Mouse (Mus musculus) frontal cortex, postnatal 25 days (tissue): Measurements from ENCODE around the gene Mcemp1.

Source experiments
- DNase-seq, 2 experiments: peaks; one replicate each; pipeline ENCODE4 v3.0.0; 2022; ENCODE audit warnings: low spot score in 2 of 2

The Mcemp1 gene

GRCm38 (mm10) chr8:3671980-3672491, 6.5 kb downstream of the Mcemp1 start, which contains the start of gene Fcor:
Gene Fcor (minus strand): TSS chr8:3672362.
- peak; percentile 85 to 90 for DNase-seq

DNA sequence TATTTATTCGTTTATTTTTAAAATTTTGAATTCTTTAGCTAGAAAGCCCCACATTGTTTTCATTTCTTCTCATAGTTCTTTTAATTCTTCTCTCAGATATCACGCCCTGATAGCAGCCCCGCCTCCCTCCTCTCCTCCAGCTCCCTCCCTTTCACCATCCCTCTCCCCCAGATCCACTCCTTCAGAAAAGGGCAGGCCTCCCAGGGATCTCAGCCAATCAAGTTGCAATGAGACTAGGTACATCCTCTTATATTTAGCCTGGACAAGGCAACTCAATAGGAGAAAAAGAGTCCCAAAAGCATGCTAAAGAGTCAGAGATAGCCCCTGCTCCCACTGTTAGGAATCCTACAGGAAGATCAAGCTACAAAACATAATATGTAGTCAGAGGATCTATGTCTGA, 9.1 kb downstream of the Mcemp1 start:
- DNase-seq: no peak

DNA sequence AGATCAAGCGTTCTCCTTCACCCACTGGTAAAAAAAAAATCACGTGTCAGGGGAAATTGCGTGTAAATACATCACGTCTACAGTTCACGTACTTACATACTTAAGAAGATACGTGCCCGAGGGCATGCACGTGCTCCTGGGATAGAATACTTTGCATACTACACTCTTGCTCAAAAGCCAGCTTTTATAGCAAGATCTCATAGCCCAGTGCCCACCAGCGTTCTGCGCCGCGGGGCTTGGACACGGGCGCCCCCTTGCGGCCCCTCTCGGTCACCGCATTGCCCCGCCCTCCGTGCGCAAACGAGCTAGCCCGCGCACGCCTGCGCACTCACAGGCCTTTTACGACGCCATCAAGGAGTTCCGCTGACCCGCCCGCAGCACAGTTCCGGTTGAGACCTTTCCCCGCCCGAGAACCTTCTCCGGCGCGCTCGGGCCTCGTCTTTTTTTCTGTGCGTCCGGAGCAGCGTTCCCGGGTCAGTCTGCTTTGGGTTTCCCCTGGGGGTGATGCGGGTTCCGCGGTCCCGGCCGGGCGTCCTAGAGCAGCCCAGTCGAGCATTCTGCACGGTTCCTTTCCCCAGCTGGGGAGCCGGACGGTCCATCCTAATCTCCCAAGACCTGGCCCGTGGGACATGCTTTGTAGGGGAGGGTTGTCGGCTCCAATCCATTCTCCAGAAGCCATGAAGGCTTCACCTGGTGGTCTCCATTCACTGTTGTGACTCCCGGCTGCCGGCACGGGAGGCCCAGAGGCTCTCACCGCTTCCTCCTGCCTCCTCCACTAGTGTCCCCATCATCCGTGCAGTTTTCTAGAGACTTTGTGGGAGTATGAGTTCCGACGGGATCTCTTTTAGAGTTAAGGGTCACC, 10.8 kb downstream of the Mcemp1 start, which contains the start of gene Trappc5:
Gene Trappc5, plus strand, starts transcription at position 169 of the 862 bp plus-strand sequence.
- DNase-seq: peak; percentile 93 to 94

- DNase-seq: no peak
These were observed 11.5 kb downstream of the Mcemp1 start for GRCm38 (mm10) chr8:3676993-3677579.

- DNase-seq: no peak
These were observed 13.3 kb downstream of the Mcemp1 start for GRCm38 (mm10) chr8:3678831-3679230.

DNA sequence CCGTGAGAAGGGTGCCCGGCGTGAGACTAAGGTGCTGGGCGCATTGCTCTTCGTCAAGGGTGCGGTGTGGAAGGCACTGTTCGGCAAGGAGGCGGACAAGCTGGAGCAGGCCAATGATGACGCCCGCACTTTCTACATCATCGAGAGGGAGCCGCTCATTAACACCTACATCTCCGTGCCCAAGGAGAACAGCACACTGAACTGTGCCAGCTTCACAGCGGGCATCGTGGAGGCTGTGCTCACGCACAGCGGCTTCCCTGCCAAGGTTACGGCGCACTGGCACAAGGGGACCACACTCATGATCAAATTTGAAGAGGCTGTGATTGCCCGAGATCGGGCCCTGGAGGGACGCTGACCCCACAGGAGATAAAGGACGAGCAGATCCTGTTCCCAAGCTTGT, 13.7 kb downstream of the Mcemp1 start:
- no peak for DNase-seq

GRCm38 (mm10) chr8:3679656-3680055, 14.1 kb downstream of the Mcemp1 start:
- DNase-seq: no peak

DNA sequence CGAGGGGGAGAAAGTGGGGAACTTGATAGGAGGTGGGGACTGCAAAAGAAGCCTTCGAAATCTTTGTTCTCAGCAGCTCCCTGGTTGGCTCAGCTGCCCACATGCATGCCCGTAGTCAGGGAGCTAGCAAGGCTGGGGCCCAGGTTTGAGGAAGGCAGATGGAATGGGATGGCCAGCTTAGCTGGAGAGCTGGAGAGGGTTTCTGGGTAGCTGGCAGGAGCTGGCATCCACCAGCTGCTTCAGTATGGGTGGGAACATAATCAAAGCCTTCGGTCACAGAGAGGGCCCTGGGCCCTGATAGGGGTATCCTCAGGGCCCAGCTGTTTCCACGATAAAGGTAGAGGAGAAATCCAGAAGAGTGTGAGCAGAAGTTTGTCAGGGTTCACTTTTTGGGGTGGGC, 16.9 kb downstream of the Mcemp1 start:
- no peak for DNase-seq

DNA sequence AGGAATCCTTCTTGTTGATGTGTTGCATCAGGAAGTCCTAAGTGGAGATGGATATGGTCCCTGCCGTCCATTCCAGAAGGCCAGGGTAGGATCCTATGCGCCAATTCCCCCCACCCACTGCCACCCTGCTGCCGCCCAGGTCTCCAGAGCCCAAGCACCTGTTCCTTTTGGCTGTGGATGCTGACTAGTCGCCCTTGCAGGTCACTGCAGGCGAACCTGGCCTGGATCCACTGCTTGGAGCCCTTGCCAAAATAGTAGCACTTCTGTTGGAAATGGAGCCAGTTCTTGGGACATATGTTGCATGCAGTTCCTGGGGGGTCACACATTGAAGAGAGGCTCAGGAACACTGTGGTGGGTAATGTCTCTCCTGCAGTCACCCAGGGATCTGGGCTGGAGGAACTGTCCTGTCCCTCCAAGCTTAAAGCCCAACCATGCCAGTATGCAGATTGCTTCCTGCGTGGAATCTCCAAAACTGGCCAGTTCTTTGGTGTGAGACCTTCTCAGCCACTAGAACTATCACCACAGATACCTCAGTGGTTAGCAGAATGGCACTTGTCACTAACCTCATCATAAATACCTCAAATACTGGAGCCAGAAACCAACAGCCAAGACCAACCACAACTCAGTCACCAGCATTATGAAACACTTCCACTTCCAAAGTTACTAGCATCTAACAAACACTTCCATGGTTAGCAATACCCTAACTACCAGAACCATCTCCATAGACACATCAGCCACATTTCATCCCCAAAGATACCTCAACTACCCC, 18.0 kb downstream of the Mcemp1 start:
- no peak for DNase-seq

DNA sequence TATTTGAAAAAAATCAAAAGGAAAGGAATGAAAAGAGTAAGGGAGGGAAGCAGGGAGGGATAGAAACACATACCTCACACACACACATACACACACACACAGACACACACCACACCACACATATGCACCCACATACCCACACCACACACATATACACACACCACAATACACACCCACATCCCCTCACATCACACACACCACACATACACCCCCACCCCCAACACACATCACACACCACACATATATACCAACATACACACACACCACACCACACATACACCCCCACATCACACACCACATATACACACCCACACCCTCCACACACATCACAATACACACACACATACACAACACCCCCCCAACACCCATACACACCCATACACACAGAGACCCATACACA, 19.0 kb downstream of the Mcemp1 start:
- no peak for DNase-seq

DNA sequence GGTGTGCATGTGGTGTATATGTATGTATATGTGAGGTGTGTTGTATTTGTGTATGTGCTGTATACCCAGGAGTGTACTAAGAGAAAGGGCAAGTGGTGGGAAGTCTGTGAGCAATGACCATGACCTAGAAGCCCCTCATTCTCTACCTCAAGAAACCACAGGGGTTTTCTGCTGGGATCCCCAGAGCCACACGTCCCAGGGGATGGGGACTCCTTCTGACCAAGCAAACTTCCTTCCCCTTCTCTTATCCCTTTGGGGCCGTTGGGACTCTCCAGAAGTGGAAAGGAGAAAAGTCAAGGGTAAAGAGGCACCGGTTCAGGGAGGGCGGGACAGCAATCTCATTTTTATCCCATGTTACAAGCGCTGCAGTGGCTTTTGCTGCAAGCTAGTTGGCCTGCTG, 19.9 kb downstream of the Mcemp1 start:
- DNase-seq: no peak

DNA sequence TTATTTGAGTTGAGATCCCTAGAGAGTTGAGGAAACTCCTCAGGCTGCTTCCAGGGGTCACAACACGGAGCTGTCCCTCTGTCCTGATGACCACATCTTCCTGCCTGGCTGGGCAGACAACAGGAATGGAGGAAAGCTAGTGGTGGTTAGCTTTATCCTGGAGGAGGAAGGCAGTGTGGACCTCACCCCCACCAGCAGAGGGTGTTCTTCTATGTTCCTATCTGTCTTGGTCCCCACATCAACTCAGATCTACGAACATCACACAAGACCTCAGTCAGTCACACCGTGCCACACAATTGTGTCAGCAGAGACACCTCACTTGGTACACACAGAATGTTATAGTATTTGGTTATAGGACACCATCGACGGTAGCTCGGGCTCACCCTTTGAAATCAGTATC, 22.0 kb downstream of the Mcemp1 start:
- no peak for DNase-seq

- no peak for DNase-seq
These were observed 25.2 kb downstream of the Mcemp1 start for GRCm38 (mm10) chr8:3690774-3691173.

DNA sequence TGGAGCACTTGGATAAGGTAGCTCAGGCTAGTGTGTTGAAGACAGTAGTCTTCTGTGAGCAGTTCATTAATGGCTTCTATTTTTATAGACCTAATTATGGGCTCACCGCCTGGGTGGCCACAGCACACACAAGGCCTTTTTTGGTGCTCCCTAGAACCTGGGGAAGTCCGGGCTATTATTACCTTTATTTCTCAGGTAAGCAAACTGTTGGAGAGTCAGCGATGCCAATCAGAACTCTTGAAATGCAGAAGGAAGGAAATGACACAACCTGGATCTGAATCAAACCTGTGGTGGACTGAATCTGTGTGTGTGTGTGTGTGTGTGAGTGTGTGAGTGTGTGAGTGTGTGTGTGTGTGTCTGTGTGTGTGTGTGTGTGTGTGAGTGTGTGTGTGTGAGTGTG, 28.6 kb downstream of the Mcemp1 start, which contains the start of gene Fcer2a:
Gene Fcer2a, minus strand, starts transcription at position 55 of the 400 bp plus-strand sequence.
- no peak for DNase-seq

- DNase-seq: no peak
These were observed 35.9 kb downstream of the Mcemp1 start for GRCm38 (mm10) chr8:3701491-3701890.

DNA sequence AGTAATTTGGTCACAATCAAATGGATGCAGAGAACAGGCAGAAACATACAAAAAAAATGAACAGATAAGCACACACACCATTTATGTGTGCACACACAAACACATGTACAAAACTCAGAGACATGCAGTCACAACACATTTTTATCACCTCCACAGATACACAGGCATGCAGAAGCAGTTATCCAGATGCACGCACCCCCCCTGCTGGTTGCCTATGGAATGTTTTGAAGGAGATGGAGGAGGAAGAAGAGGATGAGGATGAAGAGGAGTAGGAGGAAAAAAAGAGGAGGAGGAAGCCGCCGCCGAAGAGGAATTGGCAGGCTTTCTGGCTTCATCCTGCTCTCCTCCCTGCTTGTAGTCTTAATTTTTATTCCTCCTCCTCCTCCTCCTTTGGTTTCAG, 40.2 kb downstream of the Mcemp1 start:
- DNase-seq: no peak

DNA sequence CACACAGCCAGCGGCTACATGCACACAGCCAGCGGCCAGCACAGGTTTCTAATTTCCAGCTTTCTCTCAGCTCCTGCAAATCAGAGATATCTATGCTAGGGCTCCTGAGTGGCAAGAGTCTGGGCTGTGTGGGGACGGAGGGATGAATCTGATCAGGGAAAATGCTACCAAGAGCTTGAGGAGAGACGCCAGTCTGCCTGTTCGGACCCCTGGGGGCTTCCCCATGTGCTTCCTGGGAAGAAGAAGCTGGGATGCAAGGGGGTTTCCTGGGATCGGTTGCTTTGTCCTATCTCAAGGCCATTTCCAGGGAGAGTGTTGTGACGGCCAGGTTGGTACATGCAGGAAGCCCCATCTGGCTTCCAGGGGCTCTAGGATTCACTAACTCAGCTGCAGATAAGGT, 42.1 kb downstream of the Mcemp1 start:
- DNase-seq: no peak

DNA sequence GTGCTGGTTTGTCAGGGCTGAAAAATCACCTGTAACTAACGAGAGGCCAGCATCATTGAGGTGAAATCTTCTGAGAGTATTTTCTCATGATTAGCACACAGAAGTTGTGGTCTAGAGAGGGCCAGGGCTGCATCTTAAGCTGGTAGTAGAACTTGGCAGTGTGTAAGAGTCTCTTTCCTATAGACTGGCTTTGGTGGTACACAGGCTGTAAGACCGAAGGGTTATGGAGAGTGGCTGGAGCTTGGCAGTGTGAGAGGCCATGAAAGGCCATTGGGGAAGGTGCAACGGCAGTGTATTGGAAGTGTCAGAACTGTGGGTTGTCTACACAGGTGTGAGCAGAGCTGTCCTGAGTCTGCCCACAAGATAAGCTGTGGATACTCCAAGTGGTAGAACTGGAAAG, 44.8 kb downstream of the Mcemp1 start:
- no peak for DNase-seq

GRCm38 (mm10) chr8:3711646-3712045, 46.1 kb downstream of the Mcemp1 start:
- no peak for DNase-seq

GRCm38 (mm10) chr8:3717321-3717954, 51.9 kb downstream of the Mcemp1 start:
- no peak for DNase-seq

- peak; percentile 45 to 46 for DNase-seq
These were observed 53.0 kb downstream of the Mcemp1 start for GRCm38 (mm10) chr8:3718559-3718958.
